Mouse (Mus musculus): ENCODE results near the gene Myl6. TPM values are rescaled to one million over a fixed set of nuclear protein-coding genes. Genes with fewer than 3 reads are reported as not detected.

Myl6 gene
- total RNA-seq (2014; rRNA removed) (694 and 855 TPM in 2 replicates), polyA plus RNA-seq (2015; fragmentation: Nextera tagmentation; extraction: Ambion mirVana) (844 and 972 TPM in 2 replicates)

- peak within 1 kb of the TSS; percentile 61 for H3K4me3 ChIP-seq (ENCODE audit: low read depth, low read length)
- under 1% methylated on average over 44 of the region's 45 CpGs for WGBS
- no peaks in the 10 kb centered on the region for H3K9me3 ChIP-seq (ENCODE audit: low read length)
- ATAC-seq (peak; percentile 96), DNase-seq (peak; percentile 98)
- TF ChIP-seq CTCF (IDR thresholded peaks at IDR 0.05; ENCODE audit: low read depth): peak; percentile 83
- no peaks in the 10 kb centered on the region for H3K27me3 ChIP-seq (ENCODE audit: insufficient read depth, low read length)
- H3K27ac ChIP-seq (ENCODE audit: low read depth, low read length): peak within 1 kb of the TSS; percentile 90
- peaks cover 27% of the 10 kb centered on the region for H3K36me3 ChIP-seq (ENCODE audit: insufficient read depth)
- H3K4me2 ChIP-seq (ENCODE audit: low read depth): peak within 1 kb of the TSS; percentile 87
- H3K4me1 ChIP-seq (ENCODE audit: insufficient read depth): peaks cover 20% of the 10 kb centered on the region
- H3K9ac ChIP-seq: peak within 1 kb of the TSS; percentile 68
Observed at GRCm38 (mm10) chr10:128493695-128494666, at the start of gene Myl6. Gene Myl6, minus strand, starts transcription at chr10:128494145.

GRCm38 (mm10) chr10:128543100-128543499, 49.2 kb upstream of the Myl6 start:
- H3K27ac ChIP-seq (ENCODE audit: low read depth, low read length): no peak overlapping the region
- no peak overlapping the region for H3K9ac ChIP-seq
- H3K9me3 ChIP-seq (ENCODE audit: low read length): no peaks in the 10 kb centered on the region
- TF ChIP-seq CTCF (IDR thresholded peaks at IDR 0.05; ENCODE audit: low read depth): no peak
- H3K27me3 ChIP-seq (ENCODE audit: insufficient read depth, low read length): no peaks in the 10 kb centered on the region
- no peak for ATAC-seq
- no peak for DNase-seq
- H3K4me2 ChIP-seq (ENCODE audit: low read depth): no peak overlapping the region
- 66% methylated on average over 2 of the region's 2 CpGs for WGBS
- H3K36me3 ChIP-seq (ENCODE audit: insufficient read depth): peaks cover 31% of the 10 kb centered on the region
- H3K4me1 ChIP-seq (ENCODE audit: insufficient read depth): peaks cover 7% of the 10 kb centered on the region; the same call in 1 of the 2 replicates
- H3K4me3 ChIP-seq (ENCODE audit: low read depth, low read length): no peak overlapping the region

GRCm38 (mm10) chr10:128538340-128538870, 44.5 kb upstream of the Myl6 start:
- Histone ChIP-seq H3K4me3 (ENCODE audit: low read depth, low read length) (no peak overlapping the region), H3K27me3 (ENCODE audit: insufficient read depth, low read length) (no peaks in the 10 kb centered on the region), H3K9me3 (ENCODE audit: low read length) (no peaks in the 10 kb centered on the region), H3K9ac (no peak overlapping the region), H3K4me2 (ENCODE audit: low read depth) (no peak overlapping the region), H3K36me3 (ENCODE audit: insufficient read depth) (peaks cover 7% of the 10 kb centered on the region), H3K4me1 (ENCODE audit: insufficient read depth) (no peaks in the 10 kb centered on the region), H3K27ac (ENCODE audit: low read depth, low read length) (no peak overlapping the region)
- no peak for TF ChIP-seq CTCF (IDR thresholded peaks at IDR 0.05; ENCODE audit: low read depth)
- ATAC-seq (no peak), DNase-seq (no peak)
- WGBS: 89% methylated on average over 1 of the region's 1 CpGs

GRCm38 (mm10) chr10:128536266-128536940, 42.5 kb upstream of the Myl6 start:
- Histone ChIP-seq H3K4me3 (ENCODE audit: low read depth, low read length) (0 out of 2 replicates have a peak overlapping the region, but pooled peaks have one; percentile 1), H3K4me2 (ENCODE audit: low read depth) (peak overlapping the region; percentile 22), H3K4me1 (ENCODE audit: insufficient read depth) (no peaks in the 10 kb centered on the region), H3K9me3 (ENCODE audit: low read length) (no peaks in the 10 kb centered on the region), H3K9ac (no peak overlapping the region), H3K27ac (ENCODE audit: low read depth, low read length) (no peak overlapping the region), H3K36me3 (ENCODE audit: insufficient read depth) (no peaks in the 10 kb centered on the region), H3K27me3 (ENCODE audit: insufficient read depth, low read length) (no peaks in the 10 kb centered on the region)
- 14% methylated on average over 18 of the region's 18 CpGs for WGBS
- peak; percentile 92 for DNase-seq
- peak; percentile 92 for TF ChIP-seq CTCF (IDR thresholded peaks at IDR 0.05; ENCODE audit: low read depth)
- peak; percentile 96 for ATAC-seq

GRCm38 (mm10) chr10:128535624-128536265, 41.8 kb upstream of the Myl6 start:
- TF ChIP-seq CTCF (IDR thresholded peaks at IDR 0.05; ENCODE audit: low read depth): no peak
- H3K4me2 ChIP-seq (ENCODE audit: low read depth): peak overlapping the region; percentile 22
- H3K9me3 ChIP-seq (ENCODE audit: low read length): no peaks in the 10 kb centered on the region
- H3K4me3 ChIP-seq (ENCODE audit: low read depth, low read length): 0 out of 2 replicates have a peak overlapping the region, but pooled peaks have one; percentile 1
- H3K36me3 ChIP-seq (ENCODE audit: insufficient read depth): no peaks in the 10 kb centered on the region
- DNase-seq (no peak), ATAC-seq (peak; percentile 34; the same call in 1 of the 2 replicates)
- H3K9ac ChIP-seq: no peak overlapping the region
- H3K27me3 ChIP-seq (ENCODE audit: insufficient read depth, low read length): no peaks in the 10 kb centered on the region
- H3K27ac ChIP-seq (ENCODE audit: low read depth, low read length): no peak overlapping the region
- no peaks in the 10 kb centered on the region for H3K4me1 ChIP-seq (ENCODE audit: insufficient read depth)
- WGBS: 76% methylated on average over 4 of the region's 4 CpGs

GRCm38 (mm10) chr10:128535206-128535605, 41.3 kb upstream of the Myl6 start:
- Histone ChIP-seq H3K4me1 (ENCODE audit: insufficient read depth) (no peaks in the 10 kb centered on the region), H3K4me3 (ENCODE audit: low read depth, low read length) (no peak overlapping the region), H3K27ac (ENCODE audit: low read depth, low read length) (no peak overlapping the region), H3K9ac (no peak overlapping the region), H3K4me2 (ENCODE audit: low read depth) (no peak overlapping the region), H3K27me3 (ENCODE audit: insufficient read depth, low read length) (no peaks in the 10 kb centered on the region), H3K9me3 (ENCODE audit: low read length) (no peaks in the 10 kb centered on the region), H3K36me3 (ENCODE audit: insufficient read depth) (no peaks in the 10 kb centered on the region)
- DNase-seq (no peak), ATAC-seq (no peak)
- TF ChIP-seq CTCF (IDR thresholded peaks at IDR 0.05; ENCODE audit: low read depth): no peak
- WGBS: 78% methylated on average over 2 of the region's 2 CpGs

All from forebrain, postnatal 0 days (tissue).